In the genomic region with DNA sequence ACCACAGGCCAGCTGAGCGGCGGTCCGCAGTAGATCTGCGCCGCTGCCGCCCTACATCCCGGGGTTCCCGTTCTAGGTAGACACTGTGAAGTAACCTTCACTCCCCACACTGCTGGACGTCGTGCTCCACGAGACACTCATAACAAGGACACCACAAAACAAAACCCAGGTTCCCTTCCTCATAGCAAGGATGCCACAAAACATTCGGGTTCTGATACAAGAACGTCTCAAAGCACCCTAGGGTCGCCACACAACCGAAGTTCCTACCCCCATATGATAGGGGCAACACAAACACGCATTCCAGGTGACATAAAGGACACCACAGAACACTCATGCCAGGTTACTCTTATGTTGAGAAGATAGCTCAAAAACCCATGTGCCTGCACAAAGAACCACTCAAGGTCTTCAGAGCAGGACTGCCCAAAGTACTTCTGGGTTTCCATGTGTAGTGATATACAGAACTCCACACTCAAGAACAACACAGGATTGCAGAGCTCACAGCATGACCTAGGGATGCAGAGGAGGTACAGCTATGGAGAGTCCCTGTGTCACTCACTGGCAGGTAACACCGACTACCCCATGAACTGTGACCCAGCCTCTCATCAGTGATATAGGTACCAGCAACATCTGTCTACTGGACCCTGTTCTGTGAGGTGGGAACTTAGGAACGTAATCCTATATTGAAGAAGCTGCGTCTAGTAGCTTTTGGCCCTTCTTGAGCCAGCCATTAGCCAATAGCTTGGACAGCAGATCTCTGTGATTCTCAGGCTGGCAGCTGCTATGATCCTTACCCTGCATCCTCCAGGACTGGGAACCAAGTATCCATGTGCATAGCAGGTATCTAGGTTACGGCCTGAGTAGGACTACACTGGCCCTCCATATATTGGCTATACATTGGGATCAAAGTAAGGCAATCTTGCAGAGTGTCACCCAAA, we compare ENCODE assay signal across 8 mouse cellular contexts. TPM values are rescaled to one million over a fixed set of nuclear protein-coding genes. Genes with fewer than 3 reads are reported as not detected.
A peak's percentile ranks its signal among the peaks of the same experiment; 100 is the strongest.
DNase-seq lines count a peak whose midpoint lies in the region; ATAC-seq and TF ChIP-seq lines count a peak whose summit lies in the region.

No protein-coding gene starts in this region.

- peak overlapping the region; percentile 97 for H3K9ac ChIP-seq in liver, adult 2 months (ENCODE audit: low read depth, low read length)
- H3K9ac ChIP-seq in embryonic facial prominence, embryonic 11.5 days (replicated peaks; ENCODE audit: low read length) = peak overlapping the region; percentile 92
- peak overlapping the region; percentile 74 for H3K9ac ChIP-seq in intestine, embryonic 14.5 days (ENCODE audit: low read length)
- H3K9ac ChIP-seq in neural tube, embryonic 13.5 days = peak overlapping the region; percentile 87

- TF ChIP-seq POLR2A in liver, adult 2 months (IDR thresholded peaks at IDR 0.05; ENCODE audit: extremely low read depth, insufficient read depth, low read length) = no peak

- H3K4me2 ChIP-seq in embryonic facial prominence, embryonic 11.5 days (ENCODE audit: low read depth, low read length) = peak overlapping the region; percentile 98
- peak overlapping the region; percentile 46 for H3K4me2 ChIP-seq in intestine, embryonic 14.5 days (ENCODE audit: low read length)
- H3K4me2 ChIP-seq in neural tube, embryonic 13.5 days = peak overlapping the region; percentile 69

- peak overlapping the region; percentile 92 for H3K27ac ChIP-seq in liver, adult 2 months (replicated peaks; ENCODE audit: insufficient read depth, low read depth, low read length)
- peak overlapping the region; percentile 89 for H3K27ac ChIP-seq in embryonic facial prominence, embryonic 11.5 days (replicated peaks; ENCODE audit: low read depth, low read length)
- H3K27ac ChIP-seq in intestine, embryonic 14.5 days (ENCODE audit: low read depth) = peak overlapping the region; percentile 93
- H3K27ac ChIP-seq in neural tube, embryonic 13.5 days (replicated peaks) = peak overlapping the region; percentile 97

- no peak for ATAC-seq in embryonic facial prominence, embryonic 11.5 days (replicated peaks; ENCODE audit: insufficient number of reproducible peaks, low FRiP score, low TSS enrichment, low read depth)
- ATAC-seq in intestine, embryonic 14.5 days (replicated peaks; ENCODE audit: low FRiP score, low TSS enrichment, low read depth) = no peak
- ATAC-seq in neural tube, embryonic 13.5 days (ENCODE audit: low read depth) = peak; percentile 42

- peaks cover 28% of the 10 kb centered on the region; the same call in 1 of the 2 replicates for H3K79me2 ChIP-seq in liver, adult 2 months (ENCODE audit: control insufficient read depth, insufficient read depth, low read length)

- no peaks in the 10 kb centered on the region for H3K9me3 ChIP-seq in embryonic facial prominence, embryonic 11.5 days (replicated peaks; ENCODE audit: control insufficient read depth, low read length)
- no peaks in the 10 kb centered on the region for H3K9me3 ChIP-seq in intestine, embryonic 14.5 days (ENCODE audit: control insufficient read depth, low read length)
- no peaks in the 10 kb centered on the region for H3K9me3 ChIP-seq in neural tube, embryonic 13.5 days

- no peaks in the 10 kb centered on the region for H3K27me3 ChIP-seq in liver, adult 2 months (ENCODE audit: control insufficient read depth, insufficient read depth, low read length)
- no peaks in the 10 kb centered on the region for H3K27me3 ChIP-seq in embryonic facial prominence, embryonic 11.5 days (ENCODE audit: control insufficient read depth, insufficient read depth, low read length)
- no peaks in the 10 kb centered on the region for H3K27me3 ChIP-seq in intestine, embryonic 14.5 days (replicated peaks; ENCODE audit: control insufficient read depth, insufficient read depth, low read length)
- H3K27me3 ChIP-seq in neural tube, embryonic 13.5 days = no peaks in the 10 kb centered on the region

- peaks cover 32% of the 10 kb centered on the region for H3K4me1 ChIP-seq in liver, adult 2 months (ENCODE audit: control insufficient read depth, insufficient read depth, low read length)
- H3K4me1 ChIP-seq in embryonic facial prominence, embryonic 11.5 days (ENCODE audit: control insufficient read depth, insufficient read depth, low read length) = 0 out of 2 replicates have a peak, but pooled peaks cover 2% of the 10 kb centered on the region
- H3K4me1 ChIP-seq in intestine, embryonic 14.5 days (replicated peaks; ENCODE audit: control insufficient read depth, insufficient read depth, low read length) = peaks cover 22% of the 10 kb centered on the region
- peaks cover 38% of the 10 kb centered on the region for H3K4me1 ChIP-seq in neural tube, embryonic 13.5 days (replicated peaks)

- DNase-seq in liver, adult 2 months (ENCODE audit: extremely low read depth, low read depth, low spot score) = no peak
- DNase-seq in liver = no peak
- DNase-seq in embryonic facial prominence, embryonic 11.5 days (ENCODE audit: low spot score) = no peak
- no peak for DNase-seq in intestine, embryonic 14.5 days (ENCODE audit: low spot score)
- no peak for DNase-seq in spleen, postnatal 14 days (ENCODE audit: low spot score in 2 of 2)
- DNase-seq in T-cell, adult 2 months (ENCODE audit: low spot score) = no peak
- DNase-seq in layer of hippocampus, adult 9-10 months (ENCODE audit: low spot score) = no peak

- H3K4me3 ChIP-seq in liver, adult 2 months (ENCODE audit: insufficient read depth, low read depth, low read length) = peak overlapping the region; percentile 67
- H3K4me3 ChIP-seq in embryonic facial prominence, embryonic 11.5 days (ENCODE audit: low read depth, low read length) = peak overlapping the region; percentile 91
- peak overlapping the region; percentile 88 for H3K4me3 ChIP-seq in intestine, embryonic 14.5 days (ENCODE audit: low read depth, low read length)
- peak overlapping the region; percentile 84 for H3K4me3 ChIP-seq in neural tube, embryonic 13.5 days

- WGBS in liver, adult 2 months = 33% methylated on average over 20 of the region's 20 CpGs
- WGBS in embryonic facial prominence, embryonic 11.5 days = 33% methylated on average over 20 of the region's 20 CpGs
- 33% methylated on average over 20 of the region's 20 CpGs for WGBS in intestine, embryonic 14.5 days
- WGBS in neural tube, embryonic 13.5 days = 33% methylated on average over 20 of the region's 20 CpGs

- no peak for TF ChIP-seq CTCF in liver, adult 2 months (IDR thresholded peaks at IDR 0.05; ENCODE audit: low read depth, low read length)

- H3K36me3 ChIP-seq in liver, adult 2 months (ENCODE audit: control insufficient read depth, insufficient read depth, low read length) = no peaks in the 10 kb centered on the region
- no peaks in the 10 kb centered on the region; the same call in 1 of the 2 replicates for H3K36me3 ChIP-seq in embryonic facial prominence, embryonic 11.5 days (replicated peaks; ENCODE audit: control insufficient read depth, insufficient read depth, low read depth, low read length)
- no peaks in the 10 kb centered on the region for H3K36me3 ChIP-seq in intestine, embryonic 14.5 days (ENCODE audit: control insufficient read depth, insufficient read depth, low read length)
- H3K36me3 ChIP-seq in neural tube, embryonic 13.5 days = no peaks in the 10 kb centered on the region

RNA-seq across cellular contexts. Expression of gene Ski, which starts 1.5 kb away (rescaled TPM):
- total RNA-seq in liver, adult 2 months (2014; rRNA removed) = 4.2 and 7.5 TPM in 2 replicates
- 19.3 and 19.5 TPM in 2 replicates for polyA plus RNA-seq in liver, adult 2 months (2012; rRNA removed)
- 15.4 and 15.9 TPM in 2 replicates for polyA plus RNA-seq in embryonic facial prominence, embryonic 11.5 days (2014; fragmentation: Nextera tagmentation; extraction: Ambion mirVana)
- polyA plus RNA-seq in intestine, embryonic 14.5 days (2014; fragmentation: Nextera tagmentation; extraction: Ambion mirVana) = 24.4 and 25.3 TPM in 2 replicates
- polyA plus RNA-seq in neural tube, embryonic 13.5 days (2015; fragmentation: Nextera tagmentation; extraction: Ambion mirVana) = 11.3 and 12.2 TPM in 2 replicates

RNA-seq across cellular contexts. Expression of gene Faap20, which starts 25.7 kb away (rescaled TPM):
- total RNA-seq in liver, adult 2 months (2014; rRNA removed) = 5.4 and 7.4 TPM in 2 replicates
- polyA plus RNA-seq in liver, adult 2 months (2012; rRNA removed) = 28.6 and 33.8 TPM in 2 replicates
- 87.8 and 93.4 TPM in 2 replicates for polyA plus RNA-seq in embryonic facial prominence, embryonic 11.5 days (2014; fragmentation: Nextera tagmentation; extraction: Ambion mirVana)
- polyA plus RNA-seq in intestine, embryonic 14.5 days (2014; fragmentation: Nextera tagmentation; extraction: Ambion mirVana) = 74.6 and 81.2 TPM in 2 replicates
- 76.3 and 84.2 TPM in 2 replicates for polyA plus RNA-seq in neural tube, embryonic 13.5 days (2015; fragmentation: Nextera tagmentation; extraction: Ambion mirVana)

Comparison
In these comparisons a context has a peak if more than half of its experiments do, and no peak if none do; other contexts are left out.
1. H3K4me2 ChIP-seq: peak in every context shown above with its lines; median percentile 98 in embryonic facial prominence, embryonic 11.5 days; 69 in neural tube, embryonic 13.5 days; 46 in intestine, embryonic 14.5 days.